Mouse (Mus musculus) ovary, adult 18-20 months (tissue): ENCODE data around the gene 4930564D02Rik.

Experiments
- DNase-seq: peaks from one replicate; pipeline ENCODE4 v3.0.0; 2022; ENCODE audit warnings: low spot score, mixed read lengths

4930564D02Rik gene

GRCm38 (mm10) chr3:105113859-105114258 is 47.2 kb downstream of the 4930564D02Rik start:
- DNase-seq = no peak

GRCm38 (mm10) chr3:105114269-105114668 is 47.6 kb downstream of the 4930564D02Rik start:
- DNase-seq = peak; percentile 65

- no peak for DNase-seq
Measured at GRCm38 (mm10) chr3:105116596-105116995, 50.0 kb downstream of the 4930564D02Rik start.

GRCm38 (mm10) chr3:105123776-105124175 is 57.1 kb downstream of the 4930564D02Rik start:
- no peak for DNase-seq

GRCm38 (mm10) chr3:105127881-105128280 is 61.2 kb downstream of the 4930564D02Rik start:
- DNase-seq = no peak
